Mouse (Mus musculus) layer of hippocampus, postnatal 14 days (tissue): Measurements from ENCODE around the gene Kcnk1. TPM values are rescaled to one million over a fixed set of nuclear protein-coding genes. Genes with fewer than 3 reads are reported as not detected.

Source experiments
- DNase-seq, 2 experiments: peaks; one replicate each; pipeline ENCODE4 v3.0.0; 2021 to 2022; ENCODE audit warnings: low spot score in 2 of 2, mixed read lengths in 1 of 2
- total RNA-seq, 2 experiments: library from RNA; stranded (reverse); gene quantifications; 2 replicates each; pipeline ENCODE4 v1.2.3; 2021

The Kcnk1 gene
- total RNA-seq, 2 experiments from 2014 or later, result 82.8 to 86.9 TPM

DNA sequence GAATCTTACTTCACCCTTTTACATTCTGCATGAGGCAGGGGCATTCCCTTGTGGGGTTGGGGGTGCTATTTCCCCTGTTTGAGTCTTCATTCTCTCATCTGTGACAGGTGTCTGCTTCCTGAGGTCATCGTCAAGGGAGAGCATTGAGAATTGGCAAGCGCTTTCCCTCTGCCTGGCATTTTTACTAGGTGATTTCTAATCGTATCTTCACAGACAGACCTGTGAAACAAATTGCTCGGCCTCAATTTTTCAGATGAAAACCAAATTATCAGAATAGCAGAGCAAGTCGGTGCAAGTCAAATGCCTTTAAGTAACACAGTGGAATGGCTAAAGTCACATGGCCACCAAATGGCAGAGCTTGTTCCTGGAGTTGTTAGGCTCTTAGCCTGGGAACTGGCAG is 41.4 kb downstream of the Kcnk1 start:
- no peak for DNase-seq

GRCm38 (mm10) chr8:126045751-126046150 is 50.8 kb downstream of the Kcnk1 start:
- DNase-seq, result peak in 1 of 2 experiments; percentile 45

DNA sequence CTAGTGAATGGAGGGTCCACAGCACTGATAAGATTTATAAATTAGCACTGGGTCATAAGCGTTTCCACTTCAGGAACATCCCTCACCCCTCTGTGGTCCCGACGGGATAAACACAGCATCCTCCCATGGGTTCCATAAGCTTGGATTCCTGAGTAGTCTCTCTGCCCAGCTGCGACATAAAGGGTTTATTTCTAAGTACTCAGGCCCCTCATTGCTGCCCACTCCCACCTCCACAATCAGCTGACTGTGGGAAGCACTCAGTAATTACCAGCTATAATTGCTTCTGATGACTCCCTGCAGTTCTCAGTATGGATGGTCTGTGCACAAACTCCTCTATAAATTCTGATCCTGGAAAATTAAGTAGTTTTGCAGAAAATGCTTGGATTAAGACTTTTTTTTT is 58.9 kb downstream of the Kcnk1 start:
- DNase-seq, result no peak

GRCm38 (mm10) chr8:126058876-126059275 is 63.9 kb downstream of the Kcnk1 start:
- DNase-seq, result no peak

GRCm38 (mm10) chr8:126062844-126063243 is 67.9 kb downstream of the Kcnk1 start:
- no peak for DNase-seq

DNA sequence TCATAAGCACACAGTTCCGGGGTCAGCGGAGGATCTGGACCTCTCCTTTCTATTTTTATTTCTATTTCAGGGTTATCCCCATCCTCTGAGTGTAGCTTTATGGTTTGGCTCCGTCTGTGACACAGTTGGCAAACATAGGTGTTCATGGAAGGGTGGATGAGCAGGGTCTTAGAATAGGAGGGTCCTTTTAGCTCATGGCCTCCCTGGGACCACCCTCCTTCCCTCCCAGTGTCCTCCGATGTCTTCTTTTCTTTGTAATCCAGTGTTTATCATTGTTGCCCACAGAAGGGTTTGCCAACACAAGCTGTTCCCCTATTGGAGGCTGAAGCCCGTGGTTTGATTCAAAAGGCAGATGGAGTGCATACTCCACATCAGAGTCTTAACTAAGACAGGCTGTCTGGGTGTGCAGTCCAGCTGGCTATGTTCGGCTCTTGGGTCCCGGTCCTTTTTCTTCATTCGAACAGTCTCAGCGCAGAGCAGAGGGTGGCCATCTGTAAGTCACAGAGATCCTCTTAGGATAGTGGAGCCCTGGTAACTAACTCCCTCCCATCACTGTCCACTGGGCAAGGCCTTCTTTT is 69.0 kb downstream of the Kcnk1 start:
- DNase-seq, result peak; percentile 41 to 70

GRCm38 (mm10) chr8:126064587-126065145 is 69.7 kb downstream of the Kcnk1 start:
- DNase-seq, result no peak

DNA sequence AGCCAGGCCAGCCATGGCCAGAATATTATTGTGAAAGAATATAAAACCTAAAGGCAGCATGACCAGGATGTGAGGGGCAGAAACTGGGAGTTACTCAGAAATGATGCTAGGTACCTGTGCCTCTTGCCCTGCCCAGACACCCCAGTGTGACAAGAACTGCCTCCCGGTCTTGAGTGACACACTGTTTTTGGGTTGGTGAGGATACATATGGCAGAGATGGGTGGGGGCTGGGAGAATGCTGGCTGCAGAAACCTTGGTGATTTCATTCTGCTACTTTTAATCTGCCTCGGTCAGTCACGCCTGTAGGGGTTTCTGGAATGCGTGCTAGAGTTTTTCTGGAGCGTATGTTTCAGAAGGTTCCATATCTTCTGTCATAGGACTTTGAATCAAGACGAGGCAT is 72.3 kb downstream of the Kcnk1 start:
- DNase-seq, result no peak

GRCm38 (mm10) chr8:126068136-126068535 is 73.2 kb downstream of the Kcnk1 start:
- no peak for DNase-seq

GRCm38 (mm10) chr8:126072678-126073077 is 77.7 kb downstream of the Kcnk1 start:
- no peak for DNase-seq

- DNase-seq, result peak in 1 of 2 experiments; percentile 66
Observed at GRCm38 (mm10) chr8:126073141-126073740, 78.3 kb downstream of the Kcnk1 start.

DNA sequence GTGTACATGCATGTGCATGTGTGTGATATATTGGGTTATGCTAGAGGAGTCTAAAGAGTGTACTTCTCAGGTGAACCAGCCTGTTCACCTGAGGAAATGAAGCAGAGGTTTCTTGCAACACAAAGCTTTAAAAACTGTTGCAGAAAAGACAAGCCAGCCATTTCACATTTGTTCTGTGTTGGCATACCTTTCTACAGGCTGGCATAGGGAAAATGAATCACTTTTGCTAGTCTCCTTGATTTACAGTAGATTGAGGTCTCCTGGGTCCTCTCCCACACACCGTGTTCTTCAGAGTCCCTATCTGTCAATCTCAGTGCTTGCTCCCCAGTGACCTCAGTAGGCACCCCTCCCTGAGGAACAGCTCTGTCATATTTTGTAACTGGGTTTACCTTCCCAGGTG is 79.1 kb downstream of the Kcnk1 start:
- DNase-seq, result no peak

DNA sequence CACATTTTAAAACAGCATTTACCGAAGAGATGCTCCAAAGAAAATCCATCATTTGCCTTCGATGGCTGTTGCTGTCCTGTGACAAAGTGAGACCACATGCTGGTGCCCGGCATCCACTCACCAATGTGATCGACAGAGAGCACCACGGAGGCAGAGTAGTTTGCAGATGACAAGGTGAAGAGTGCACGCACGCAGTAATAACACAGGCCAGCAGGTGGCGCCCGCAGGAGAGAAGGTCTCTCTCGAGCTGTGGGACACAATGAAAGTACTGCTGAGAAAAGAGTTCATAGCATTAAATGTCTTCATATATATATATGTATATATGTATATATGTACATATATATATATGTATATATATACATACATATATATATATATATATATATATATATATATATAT is 80.4 kb downstream of the Kcnk1 start:
- DNase-seq, result peak; percentile 66 to 68

Other genes starting within 250 kb of the Kcnk1 start
- 10 to 100 TPM; 56.1 to 65.9 TPM for gene Pcnx2, start 96.9 kb upstream of the Kcnk1 start, total RNA-seq
- gene Map3k21, start 84.7 kb upstream of the Kcnk1 start, total RNA-seq, result 1 to 10 TPM; 1.7 TPM